Mouse (Mus musculus): ENCODE measurements around the gene Cbs. TPM values are rescaled to one million over a fixed set of nuclear protein-coding genes. Genes with fewer than 3 reads are reported as not detected.

Gene Cbs
- polyA plus RNA-seq, 1 experiment from 2014 or later, result 4.0 TPM

DNA sequence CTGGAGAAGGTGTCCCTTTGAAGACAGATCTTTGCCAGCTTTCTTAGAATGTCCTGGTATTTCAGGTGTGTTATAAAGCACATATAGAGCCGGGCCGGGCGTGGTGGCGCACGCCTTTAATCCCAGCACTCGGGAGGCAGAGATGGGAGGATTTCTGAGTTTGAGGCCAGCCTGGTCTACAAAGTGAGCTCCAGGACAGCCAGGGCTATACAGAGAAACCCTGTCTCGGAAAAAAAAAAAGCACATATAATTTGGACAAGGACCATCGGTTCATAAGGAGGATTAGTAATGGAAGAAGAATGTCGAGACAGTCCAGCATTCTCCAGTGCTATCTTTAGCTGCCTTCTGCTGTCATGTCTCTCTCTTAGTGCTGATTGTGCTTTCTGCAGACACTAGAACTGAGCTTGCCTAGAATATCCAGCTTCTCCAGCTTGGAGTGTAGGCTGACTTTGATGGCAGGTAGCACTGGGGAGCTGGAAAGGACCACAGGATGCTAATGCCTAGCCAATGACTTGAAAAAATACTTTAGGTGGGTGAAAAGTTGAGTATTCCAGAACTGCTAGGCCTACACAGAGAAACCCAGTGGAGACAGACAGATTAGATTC is 66.6 kb downstream of the Cbs start:
- Histone ChIP-seq H3K36me3 (ENCODE audit: insufficient read depth, low read length) (no peaks in the 10 kb centered on the region), H3K9me3 (replicated peaks; ENCODE audit: low read length) (no peaks in the 10 kb centered on the region), H3K27me3 (ENCODE audit: insufficient read depth, low read length) (no peaks in the 10 kb centered on the region), H3K4me1 (replicated peaks; ENCODE audit: insufficient read depth, low read length) (peaks cover 18% of the 10 kb centered on the region), H3K9ac (ENCODE audit: low read depth, low read length) (no peak overlapping the region), H3K27ac (no peak overlapping the region), H3K4me2 (ENCODE audit: low read length) (no peak overlapping the region), H3K4me3 (replicated peaks; ENCODE audit: low read depth, low read length) (no peak overlapping the region)
- peak; percentile 60 for DNase-seq (ENCODE audit: low spot score)
- no peak for TF ChIP-seq CTCF (IDR thresholded peaks at IDR 0.05; ENCODE audit: low read depth)
- WGBS, result 87% methylated on average over 9 of the region's 9 CpGs
- peak; percentile 90 for ATAC-seq (replicated peaks; ENCODE audit: low FRiP score, low read depth)

DNA sequence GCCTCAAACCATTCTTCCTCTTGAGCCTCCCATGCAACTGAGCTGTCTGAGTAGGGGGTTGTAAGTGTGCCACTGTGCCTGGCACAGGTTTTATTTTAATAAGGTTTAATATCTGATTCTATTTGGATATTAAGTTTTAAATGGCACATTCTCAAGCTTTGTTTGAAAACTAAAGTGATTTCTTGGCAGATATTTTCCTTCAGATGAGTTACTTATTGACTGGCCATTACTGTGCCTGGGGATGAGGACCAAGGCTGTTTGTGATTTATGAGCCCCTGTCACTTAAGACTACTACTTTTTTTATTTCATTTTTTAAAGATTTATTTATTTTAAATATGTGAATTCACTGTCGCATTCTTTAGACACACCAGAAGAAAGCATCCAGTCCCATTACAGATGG is 67.3 kb downstream of the Cbs start:
- Histone ChIP-seq H3K4me1 (replicated peaks; ENCODE audit: insufficient read depth, low read length) (peaks cover 18% of the 10 kb centered on the region), H3K4me2 (ENCODE audit: low read length) (no peak overlapping the region), H3K27me3 (ENCODE audit: insufficient read depth, low read length) (no peaks in the 10 kb centered on the region), H3K27ac (0 out of 2 replicates have a peak overlapping the region, but pooled peaks have one; percentile 26), H3K9ac (ENCODE audit: low read depth, low read length) (no peak overlapping the region), H3K9me3 (replicated peaks; ENCODE audit: low read length) (no peaks in the 10 kb centered on the region), H3K36me3 (ENCODE audit: insufficient read depth, low read length) (no peaks in the 10 kb centered on the region), H3K4me3 (replicated peaks; ENCODE audit: low read depth, low read length) (no peak overlapping the region)
- 84% methylated on average over 1 of the region's 1 CpGs for WGBS
- DNase-seq (ENCODE audit: low spot score) (no peak), ATAC-seq (replicated peaks; ENCODE audit: low FRiP score, low read depth) (no peak)
- TF ChIP-seq CTCF (IDR thresholded peaks at IDR 0.05; ENCODE audit: low read depth), result no peak

DNA sequence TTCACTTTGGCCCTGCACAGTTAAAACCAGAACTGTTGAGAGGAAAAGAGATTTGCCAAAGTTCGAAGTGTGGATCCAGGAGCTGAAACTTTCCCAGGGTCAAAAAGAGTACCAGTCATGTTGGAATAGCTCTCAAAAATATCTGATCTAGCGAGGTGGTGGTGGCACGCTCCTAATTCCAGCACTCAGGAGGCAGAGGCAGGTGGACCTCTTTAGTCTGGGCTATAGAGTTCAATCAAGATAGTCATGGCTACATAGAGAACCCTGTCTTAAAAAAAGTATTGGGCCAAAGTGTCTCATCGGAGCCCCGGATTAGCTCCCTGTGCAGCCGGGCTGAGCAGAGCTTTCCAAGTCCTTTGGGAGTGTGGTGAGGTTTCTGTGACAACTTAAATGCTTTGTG is 70.8 kb downstream of the Cbs start:
- Histone ChIP-seq H3K36me3 (ENCODE audit: insufficient read depth, low read length) (no peaks in the 10 kb centered on the region), H3K27me3 (ENCODE audit: insufficient read depth, low read length) (no peaks in the 10 kb centered on the region), H3K27ac (no peak overlapping the region), H3K9me3 (replicated peaks; ENCODE audit: low read length) (no peaks in the 10 kb centered on the region), H3K4me1 (replicated peaks; ENCODE audit: insufficient read depth, low read length) (peaks cover 25% of the 10 kb centered on the region), H3K9ac (ENCODE audit: low read depth, low read length) (peak overlapping the region; percentile 95), H3K4me2 (ENCODE audit: low read length) (peak overlapping the region; percentile 86), H3K4me3 (replicated peaks; ENCODE audit: low read depth, low read length) (peak overlapping the region; percentile 90)
- TF ChIP-seq CTCF (IDR thresholded peaks at IDR 0.05; ENCODE audit: low read depth), result no peak
- no peak for DNase-seq (ENCODE audit: low spot score)
- ATAC-seq (replicated peaks; ENCODE audit: low FRiP score, low read depth), result no peak
- WGBS, result 68% methylated on average over 6 of the region's 6 CpGs

DNA sequence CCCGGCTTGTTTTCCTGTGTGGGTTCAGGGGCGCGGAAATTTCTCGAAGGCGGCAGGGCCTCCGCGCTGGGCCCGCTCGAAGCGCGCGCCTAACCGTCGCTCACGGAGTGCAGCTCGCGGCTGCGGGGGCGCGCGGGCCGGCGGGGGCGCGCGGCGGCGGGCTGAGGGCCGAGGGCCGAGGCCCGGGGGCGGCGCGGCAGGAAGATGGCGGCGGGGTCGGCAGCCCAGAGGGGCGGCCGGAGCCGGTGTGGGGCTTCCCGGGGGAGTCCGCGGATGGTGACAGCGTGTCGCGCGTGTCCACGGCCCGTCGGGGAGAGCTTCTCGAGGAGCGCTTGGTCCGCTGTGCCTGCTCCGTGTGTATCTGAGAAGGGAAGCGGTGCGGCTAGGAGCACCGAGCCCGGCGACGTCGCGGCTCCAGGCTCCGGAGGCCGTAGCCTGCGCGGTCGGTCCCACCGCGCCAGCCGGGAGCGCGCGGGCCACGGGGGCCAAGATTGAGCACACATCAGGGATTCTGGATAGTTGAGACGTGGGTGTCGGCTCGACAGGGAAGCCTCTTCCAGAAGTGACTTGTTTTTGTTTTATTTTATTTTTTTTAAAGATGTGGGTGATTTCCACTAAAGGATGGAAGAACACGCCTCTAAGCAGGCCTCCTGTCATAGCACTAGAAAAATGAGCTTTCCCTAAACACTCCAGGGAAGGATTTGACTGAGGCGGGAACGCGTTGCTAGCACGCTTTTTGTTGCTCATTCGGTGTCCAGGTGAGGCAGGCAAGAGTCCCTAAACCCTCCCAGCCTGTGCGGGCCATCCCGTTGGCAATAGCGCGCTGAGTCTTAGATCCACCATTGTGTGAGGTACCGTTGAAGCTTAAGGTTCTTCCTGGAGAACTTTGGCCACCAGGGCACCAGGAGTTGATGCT is 71.6 kb downstream of the Cbs start:
- peak; percentile 34 for ATAC-seq (replicated peaks; ENCODE audit: low FRiP score, low read depth)
- Histone ChIP-seq H3K4me3 (replicated peaks; ENCODE audit: low read depth, low read length) (peak overlapping the region; percentile 90), H3K4me1 (replicated peaks; ENCODE audit: insufficient read depth, low read length) (peaks cover 25% of the 10 kb centered on the region), H3K9ac (ENCODE audit: low read depth, low read length) (peak overlapping the region; percentile 95), H3K27ac (peak overlapping the region; percentile 98), H3K36me3 (ENCODE audit: insufficient read depth, low read length) (no peaks in the 10 kb centered on the region), H3K27me3 (ENCODE audit: insufficient read depth, low read length) (no peaks in the 10 kb centered on the region), H3K9me3 (replicated peaks; ENCODE audit: low read length) (no peaks in the 10 kb centered on the region), H3K4me2 (ENCODE audit: low read length) (peak overlapping the region; percentile 86)
- WGBS, result under 1% methylated on average over 68 of the region's 88 CpGs
- DNase-seq (ENCODE audit: low spot score), result peak; percentile 68
- TF ChIP-seq CTCF (IDR thresholded peaks at IDR 0.05; ENCODE audit: low read depth), result no peak; the same call in 1 of the 2 replicates

DNA sequence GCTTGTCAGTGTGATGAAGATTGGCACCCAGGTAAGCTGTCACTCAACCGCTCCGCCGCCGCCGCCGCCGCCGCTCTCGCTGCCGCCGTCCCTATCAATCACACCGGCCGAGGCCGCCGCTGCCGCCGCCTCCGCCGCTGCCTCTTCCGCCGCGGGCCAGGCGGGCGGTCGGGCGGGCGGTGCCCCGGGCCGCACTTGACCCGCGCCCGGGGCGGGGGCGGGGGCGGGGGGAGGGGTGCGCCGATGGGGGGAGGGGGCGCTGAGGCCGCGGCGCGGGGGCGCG is 72.2 kb downstream of the Cbs start:
- H3K4me2 ChIP-seq (ENCODE audit: low read length), result peak overlapping the region; percentile 86
- peak overlapping the region; percentile 95 for H3K9ac ChIP-seq (ENCODE audit: low read depth, low read length)
- WGBS, result 1% methylated on average over 29 of the region's 44 CpGs
- no peaks in the 10 kb centered on the region for H3K27me3 ChIP-seq (ENCODE audit: insufficient read depth, low read length)
- no peak for TF ChIP-seq CTCF (IDR thresholded peaks at IDR 0.05; ENCODE audit: low read depth)
- H3K27ac ChIP-seq, result peak overlapping the region; percentile 98
- no peaks in the 10 kb centered on the region for H3K36me3 ChIP-seq (ENCODE audit: insufficient read depth, low read length)
- H3K4me1 ChIP-seq (replicated peaks; ENCODE audit: insufficient read depth, low read length), result peaks cover 25% of the 10 kb centered on the region
- no peaks in the 10 kb centered on the region for H3K9me3 ChIP-seq (replicated peaks; ENCODE audit: low read length)
- peak overlapping the region; percentile 90 for H3K4me3 ChIP-seq (replicated peaks; ENCODE audit: low read depth, low read length)
- DNase-seq (ENCODE audit: low spot score), result no peak
- no peak for ATAC-seq (replicated peaks; ENCODE audit: low FRiP score, low read depth)

DNA sequence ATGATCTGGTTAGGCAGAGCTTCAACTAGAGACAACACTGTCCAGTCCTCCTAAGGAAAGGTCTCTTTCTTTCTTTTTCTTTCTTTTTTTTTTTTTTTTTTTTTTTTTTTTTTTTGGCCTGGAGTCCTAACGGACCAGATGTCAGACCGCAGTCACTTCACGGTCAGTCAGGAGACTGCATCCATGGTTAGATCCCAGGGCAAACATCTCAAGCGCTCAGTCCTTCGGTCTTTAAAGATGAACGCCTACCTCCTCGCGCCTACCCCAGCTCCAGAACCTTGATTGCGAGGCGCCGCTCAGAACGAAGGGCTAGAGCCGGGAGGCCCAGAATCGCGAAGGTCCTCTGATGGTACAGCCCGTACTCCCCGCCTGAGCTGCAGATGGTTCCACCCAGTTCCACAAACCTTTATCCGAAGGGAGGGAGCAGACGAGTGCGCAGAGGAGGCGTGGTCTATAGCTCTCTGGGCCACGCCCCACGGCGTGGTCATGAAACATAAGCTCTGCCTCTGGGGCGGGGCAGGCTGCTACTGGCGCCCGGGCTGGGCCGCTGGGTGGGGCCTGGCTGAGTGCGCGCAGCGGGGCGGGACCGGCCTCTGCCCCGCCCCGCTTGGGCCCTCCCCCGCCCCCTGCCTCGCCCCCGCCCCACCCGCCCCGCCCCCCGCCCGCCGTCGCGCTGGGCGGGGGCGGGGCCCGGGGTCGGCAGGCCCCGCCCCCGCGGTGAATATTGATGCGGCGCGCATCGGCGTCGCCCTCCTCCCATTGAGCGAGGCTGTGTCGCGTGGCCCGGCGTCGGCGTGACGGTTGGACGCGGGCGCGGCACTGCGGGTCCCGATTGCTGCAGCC is 72.8 kb downstream of the Cbs start, which contains the start of gene Pknox1:
TSS of gene Pknox1 (plus strand) at position 720 of the 843 bp plus-strand sequence.
- no peaks in the 10 kb centered on the region for H3K9me3 ChIP-seq (replicated peaks; ENCODE audit: low read length)
- peak within 1 kb of the TSS; percentile 98 for H3K27ac ChIP-seq
- peak within 1 kb of the TSS; percentile 90 for H3K4me3 ChIP-seq (replicated peaks; ENCODE audit: low read depth, low read length)
- under 1% methylated on average over 33 of the region's 72 CpGs for WGBS
- no peaks in the 10 kb centered on the region for H3K27me3 ChIP-seq (ENCODE audit: insufficient read depth, low read length)
- ATAC-seq (replicated peaks; ENCODE audit: low FRiP score, low read depth) (peak; percentile 93), DNase-seq (ENCODE audit: low spot score) (peak; percentile 100)
- H3K4me1 ChIP-seq (replicated peaks; ENCODE audit: insufficient read depth, low read length), result peaks cover 25% of the 10 kb centered on the region
- peak within 1 kb of the TSS; percentile 86 for H3K4me2 ChIP-seq (ENCODE audit: low read length)
- no peaks in the 10 kb centered on the region for H3K36me3 ChIP-seq (ENCODE audit: insufficient read depth, low read length)
- TF ChIP-seq CTCF (IDR thresholded peaks at IDR 0.05; ENCODE audit: low read depth), result no peak
- H3K9ac ChIP-seq (ENCODE audit: low read depth, low read length), result peak within 1 kb of the TSS; percentile 95
